Mouse (Mus musculus): Measurements from ENCODE around the gene Rbak.

The Rbak gene

DNA sequence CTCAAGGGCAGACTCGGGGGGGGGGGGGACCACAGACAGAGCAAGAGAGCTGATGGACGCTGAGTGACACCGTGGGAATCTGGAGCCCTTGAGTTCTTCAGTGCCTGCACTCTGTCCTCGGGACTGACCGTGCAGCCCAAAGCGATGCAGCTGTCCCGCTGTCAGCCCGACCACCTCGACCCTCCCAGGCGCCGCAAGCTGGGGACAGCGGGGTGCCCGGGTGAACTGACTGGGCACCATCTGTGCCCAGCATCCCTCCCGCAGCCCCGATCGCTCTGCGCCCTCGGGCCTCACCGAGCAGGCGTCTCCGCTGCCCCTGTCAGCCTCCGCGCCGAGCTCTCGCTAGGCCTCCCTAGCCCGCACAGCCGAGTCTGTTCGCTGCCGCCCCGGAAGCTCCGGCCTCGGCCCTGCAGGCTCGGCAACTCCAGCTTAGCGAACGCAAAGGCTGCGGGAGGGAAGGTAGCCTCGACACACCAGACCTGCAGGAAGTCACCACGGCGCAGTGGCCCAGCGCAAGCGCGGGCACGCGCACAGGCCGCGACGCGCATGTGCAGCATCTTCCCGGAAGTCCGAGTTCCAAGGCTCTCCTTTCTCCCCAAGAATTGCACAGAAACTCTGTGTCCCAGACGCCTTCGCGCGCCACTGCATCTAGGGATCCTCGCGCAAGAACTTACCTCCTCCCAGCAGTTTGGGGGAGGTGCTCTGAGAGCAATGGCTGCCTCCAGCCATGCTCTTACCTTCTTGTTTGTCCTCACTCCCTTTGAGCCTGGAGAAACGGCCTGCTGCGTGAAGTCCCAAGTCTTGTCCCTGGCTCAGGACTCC is at the start of gene Rbak, which contains the start of gene Spdye4b:
Gene Rbak, minus strand, starts transcription at position 521 of the 822 bp plus-strand sequence.
Gene Spdye4b, plus strand, starts transcription at position 763 of the 822 bp plus-strand sequence.
- DNase-seq (ENCODE audit: low read depth) = peak; percentile 97

DNA sequence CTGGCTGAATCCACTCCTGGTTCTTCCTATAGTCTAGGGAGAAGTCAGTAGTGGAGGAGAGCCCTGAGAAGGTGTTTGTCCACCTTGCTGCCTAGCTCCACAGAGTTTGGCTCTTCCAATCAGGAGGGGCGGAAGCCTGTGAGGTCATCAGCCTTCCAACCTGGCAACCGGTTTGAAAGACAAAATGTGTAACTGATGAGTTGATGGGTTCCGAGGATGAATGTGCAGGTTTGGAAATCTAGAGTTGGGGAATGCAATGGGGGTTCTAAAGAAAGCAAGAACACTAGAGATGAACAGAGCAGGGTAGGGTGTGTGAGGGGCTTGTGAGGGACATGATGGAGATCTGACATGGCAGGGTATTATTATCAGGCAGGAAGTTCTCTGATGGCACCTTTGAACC is 46.2 kb upstream of the Rbak start, which contains the start of gene Spdye4a:
Gene Spdye4a, minus strand, starts transcription at position 101 of the 400 bp plus-strand sequence.
- DNase-seq (ENCODE audit: low read depth) = no peak

- DNase-seq (ENCODE audit: low read depth) = no peak
These were observed 41.7 kb upstream of the Rbak start for GRCm38 (mm10) chr5:143222287-143222686.

GRCm38 (mm10) chr5:143220996-143221395 is 40.4 kb upstream of the Rbak start:
- DNase-seq (ENCODE audit: low read depth) = no peak

GRCm38 (mm10) chr5:143213832-143214231 is 33.3 kb upstream of the Rbak start:
- DNase-seq (ENCODE audit: low read depth) = no peak

GRCm38 (mm10) chr5:143205015-143205414 is 24.4 kb upstream of the Rbak start:
- peak; percentile 22 for DNase-seq (ENCODE audit: low read depth)

GRCm38 (mm10) chr5:143196506-143196905 is 15.9 kb upstream of the Rbak start:
- peak; percentile 42 for DNase-seq (ENCODE audit: low read depth)

- DNase-seq (ENCODE audit: low read depth) = no peak
These were observed 14.6 kb upstream of the Rbak start for GRCm38 (mm10) chr5:143195166-143195565.

DNA sequence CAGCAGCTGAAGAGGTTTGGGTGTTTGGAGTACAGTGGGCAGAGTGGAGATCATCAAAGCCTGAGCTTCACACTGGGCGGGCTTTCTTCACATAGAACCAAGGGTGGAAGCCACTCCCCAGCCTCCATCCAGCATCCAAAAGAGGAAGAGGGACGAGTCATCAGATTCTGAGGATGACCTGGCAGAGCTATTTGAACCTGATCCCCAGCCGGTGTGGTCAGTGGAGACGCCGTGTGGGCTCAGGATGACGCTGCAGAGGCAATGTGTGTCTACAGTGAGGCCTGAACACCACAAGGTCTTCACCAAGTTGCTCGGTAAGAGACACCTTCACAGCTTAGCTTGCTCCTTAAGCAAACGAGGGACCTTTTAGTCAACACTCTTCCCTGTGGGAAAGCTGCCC is 14.2 kb upstream of the Rbak start:
- DNase-seq (ENCODE audit: low read depth) = peak; percentile 48

DNA sequence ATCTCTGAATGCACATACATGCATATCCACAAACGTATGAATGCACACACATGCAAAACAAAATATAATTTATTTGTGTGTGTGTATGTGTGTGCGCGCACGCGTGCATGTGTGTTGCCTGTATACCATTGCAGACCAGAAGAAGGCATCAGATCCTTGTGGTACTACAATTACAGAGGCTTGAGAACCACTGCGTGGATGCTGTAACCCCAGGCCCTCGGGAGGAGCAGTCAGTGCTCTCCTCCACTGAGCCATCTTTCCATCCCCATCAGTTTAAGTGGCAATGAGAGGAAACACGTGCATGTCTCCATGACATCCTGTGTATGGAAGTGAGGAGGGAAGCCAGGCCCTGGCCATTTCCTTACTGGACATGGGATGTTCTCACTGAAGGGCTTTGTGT is 12.2 kb upstream of the Rbak start:
- DNase-seq (ENCODE audit: low read depth) = no peak

- DNase-seq (ENCODE audit: low read depth) = peak; percentile 69
These were observed 7.4 kb upstream of the Rbak start for GRCm38 (mm10) chr5:143188014-143188413.

DNA sequence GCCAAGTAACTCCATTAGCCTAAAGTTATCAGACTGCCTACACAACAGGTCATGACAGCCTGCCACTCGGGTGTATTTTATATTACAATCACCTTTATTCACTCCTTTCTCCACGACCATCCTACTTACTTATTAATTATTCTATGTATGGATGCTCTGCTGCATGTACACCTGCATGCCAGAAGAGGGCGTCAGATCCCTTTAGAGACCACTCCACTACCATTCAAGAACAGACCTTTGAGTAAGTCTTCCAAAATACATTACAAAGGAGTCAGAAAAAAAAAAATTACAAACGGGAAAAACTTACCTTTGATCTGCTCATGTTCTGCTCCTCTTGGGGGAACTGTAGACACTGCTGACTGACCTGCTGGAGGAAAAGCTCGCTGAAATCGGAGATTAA is 1.4 kb downstream of the Rbak start:
- DNase-seq (ENCODE audit: low read depth) = peak; percentile 68

- DNase-seq (ENCODE audit: low read depth) = peak; percentile 64
These were observed 2.9 kb downstream of the Rbak start for GRCm38 (mm10) chr5:143177541-143178200.

DNA sequence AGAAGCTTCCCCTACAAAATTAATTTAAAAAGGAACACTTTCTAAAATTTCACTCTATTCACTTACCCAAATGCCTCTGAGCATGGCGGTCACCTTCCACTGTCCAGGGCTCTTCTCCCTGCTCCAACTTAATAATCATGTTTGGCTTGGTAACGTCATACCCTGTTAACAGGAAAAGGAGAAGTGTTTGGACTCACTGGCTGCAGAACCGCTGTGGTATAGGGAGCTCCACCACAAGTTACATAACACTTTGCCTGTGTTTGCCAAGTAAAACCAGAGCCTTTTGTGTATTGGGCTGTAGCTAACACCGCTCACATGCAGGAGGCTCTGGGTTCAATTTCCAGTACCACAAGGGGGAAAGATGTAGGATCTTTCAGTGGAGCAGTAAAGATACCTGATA is 4.6 kb downstream of the Rbak start:
- DNase-seq (ENCODE audit: low read depth) = no peak

GRCm38 (mm10) chr5:143165508-143166070 is 15.0 kb downstream of the Rbak start:
- no peak for DNase-seq (ENCODE audit: low read depth)

- peak; percentile 26 for DNase-seq (ENCODE audit: low read depth)
These were observed 25.0 kb downstream of the Rbak start for GRCm38 (mm10) chr5:143155534-143155933.

GRCm38 (mm10) chr5:143153756-143154155 is 26.8 kb downstream of the Rbak start:
- no peak for DNase-seq (ENCODE audit: low read depth)

GRCm38 (mm10) chr5:143150044-143150443 is 30.5 kb downstream of the Rbak start:
- no peak for DNase-seq (ENCODE audit: low read depth)

DNA sequence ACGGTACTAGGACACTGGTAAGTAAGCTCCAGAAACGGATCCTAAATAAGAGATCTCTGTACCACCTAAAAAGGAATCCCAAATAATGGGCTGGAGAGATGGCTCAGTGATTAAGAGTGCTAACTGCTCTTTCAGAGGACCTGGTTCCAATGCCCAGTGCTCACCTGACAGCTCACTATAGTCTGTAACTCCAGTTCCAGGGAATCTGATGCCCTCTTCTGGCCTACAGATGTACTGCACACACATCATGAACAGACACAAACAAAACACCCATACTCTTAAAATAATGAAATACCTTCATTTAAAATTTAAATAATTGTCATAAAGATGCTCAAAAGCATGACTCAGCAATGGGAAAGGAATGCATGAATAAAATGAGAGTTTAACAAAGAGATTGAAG is 31.0 kb downstream of the Rbak start:
- DNase-seq (ENCODE audit: low read depth) = no peak

GRCm38 (mm10) chr5:143148661-143149060 is 31.9 kb downstream of the Rbak start:
- no peak for DNase-seq (ENCODE audit: low read depth)

GRCm38 (mm10) chr5:143147481-143147880 is 33.1 kb downstream of the Rbak start, which contains the start of gene Olfr718-ps1:
TSS of gene Olfr718-ps1 (minus strand) at chr5:143147581.
- no peak for DNase-seq (ENCODE audit: low read depth)

GRCm38 (mm10) chr5:143137580-143137979 is 43.0 kb downstream of the Rbak start:
- DNase-seq (ENCODE audit: low read depth) = no peak

DNA sequence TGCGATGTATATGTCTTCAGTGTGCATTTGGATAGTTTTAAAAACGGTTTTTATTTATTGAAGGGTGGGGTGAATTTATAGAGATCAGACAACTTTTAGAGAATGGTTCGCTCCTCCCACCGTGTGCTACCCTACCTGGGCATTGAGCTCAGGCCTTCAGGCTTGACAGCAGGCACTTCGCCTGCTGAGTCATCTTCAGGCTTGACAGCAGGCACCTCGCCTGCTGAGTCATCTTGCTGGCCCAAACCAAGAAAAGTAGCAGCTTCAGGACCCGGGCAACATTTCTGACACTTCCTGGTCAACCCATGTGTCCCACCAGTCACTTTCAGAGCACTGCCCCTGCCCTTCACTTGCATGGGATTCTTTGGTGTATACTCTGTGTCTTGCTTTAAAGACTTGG is 45.5 kb downstream of the Rbak start:
- DNase-seq (ENCODE audit: low read depth) = peak; percentile 58
